Mouse (Mus musculus) brain, embryonic 14.5 days (tissue): ENCODE data around the gene Fbxo47.

Experiments
- CTCF ChIP-seq: fragments of 200-500 bp; IDR thresholded peaks from 2 replicates; pipeline ENCODE4 v1.5.1; 2012; ENCODE audit warnings: inconsistent platforms, mild to moderate bottlenecking, moderate library complexity, borderline replicate concordance; ENCODE audit not compliant: insufficient read depth, insufficient read length; ENCODE audit errors: extremely low read depth
- POLR2A ChIP-seq: fragments of 200-500 bp; IDR thresholded peaks from 2 replicates; pipeline ENCODE4 v1.6.1; 2012; ENCODE audit warnings: mild to moderate bottlenecking, inconsistent platforms, borderline replicate concordance; ENCODE audit not compliant: poor library complexity, insufficient read depth, insufficient read length, severe bottlenecking; ENCODE audit errors: extremely low read depth

DNA sequence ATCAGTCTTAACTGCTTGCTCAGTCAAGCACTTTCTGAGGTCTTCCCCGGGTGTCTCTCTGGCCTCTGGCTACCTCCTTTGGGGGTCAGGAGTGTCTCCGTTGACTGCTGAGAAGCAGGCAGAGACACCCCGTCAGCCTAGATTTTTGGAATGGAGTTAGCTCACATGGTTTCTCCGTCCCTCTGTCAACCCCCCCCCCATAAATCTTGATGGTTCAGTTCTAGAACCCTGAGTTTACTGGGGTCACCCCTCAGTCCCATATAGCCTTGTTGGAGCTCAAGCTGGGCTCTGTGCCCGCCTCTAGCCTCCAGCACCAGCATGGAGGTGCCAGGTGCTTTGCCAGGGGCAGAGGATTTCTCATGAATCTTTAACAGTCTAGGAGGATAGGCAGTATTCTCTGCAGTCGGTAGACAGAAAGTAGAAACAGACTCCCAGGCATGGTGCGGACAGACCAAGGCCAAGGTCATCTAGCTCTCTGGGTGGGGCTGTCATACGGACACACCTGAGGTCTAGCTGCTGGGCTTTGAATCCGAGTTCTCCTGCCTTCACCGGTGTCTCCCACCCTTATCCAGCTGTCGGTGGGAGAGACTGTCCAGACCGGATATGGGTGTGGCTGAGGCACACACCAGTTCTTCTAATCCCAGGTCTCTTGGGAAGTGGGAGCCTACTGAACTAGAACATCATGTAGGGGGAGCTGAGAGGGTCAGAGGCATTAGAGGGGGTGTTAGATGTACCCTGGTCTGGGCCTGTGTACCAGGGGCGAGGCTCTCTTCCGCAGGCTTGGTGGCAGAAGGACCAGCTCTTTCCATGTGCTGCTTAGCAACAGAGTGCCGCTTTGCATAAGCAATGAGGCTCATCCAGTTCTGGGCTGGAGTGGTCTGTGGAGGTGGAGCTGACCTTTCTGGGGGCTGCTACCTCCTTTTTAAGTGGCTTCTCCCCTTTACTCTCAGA is 78.0 kb downstream of the Fbxo47 start:
- no peak for TF ChIP-seq CTCF
- TF ChIP-seq POLR2A: no peak
